ENCODE assay signal across 9 mouse cellular contexts in the genomic region with DNA sequence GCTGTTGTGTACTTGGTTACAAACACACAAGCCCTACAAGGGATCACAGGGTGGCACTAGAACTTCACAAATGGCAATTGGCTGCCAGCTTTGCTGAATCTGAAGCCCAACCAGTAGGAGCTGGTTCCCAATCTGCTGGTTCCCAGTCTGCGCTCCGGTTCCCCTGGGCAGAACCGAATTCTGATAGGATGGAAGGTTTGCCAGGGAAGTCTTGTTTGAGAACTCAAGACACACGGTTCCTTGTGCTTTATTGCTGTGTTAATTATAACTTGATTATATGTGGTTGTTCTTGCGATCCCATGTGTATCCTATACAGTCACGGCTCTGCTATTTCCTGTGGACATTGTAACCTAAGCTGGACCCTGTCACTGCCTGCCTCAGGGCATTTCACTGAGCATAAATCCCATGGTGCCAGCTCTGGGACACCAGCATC. TPM values are rescaled to one million over a fixed set of nuclear protein-coding genes. Genes with fewer than 3 reads are reported as not detected.
DNase-seq lines count a peak whose midpoint lies in the region; ATAC-seq lines count a peak whose summit lies in the region.
"Had no signal": no experiment of that assay in that cellular context is flagged by ENCODE, and none has a peak within 500 bp of the region (broad histone marks: within the 10 kb centered on the region; RNA-seq: fewer than 3 reads in every experiment).

No protein-coding gene starts in this region.

- no peak overlapping the region for H3K4me2 ChIP-seq in forebrain, embryonic 16.5 days (ENCODE audit: low read length)

- no peak overlapping the region for H3K9ac ChIP-seq in forebrain, embryonic 16.5 days (replicated peaks; ENCODE audit: low read depth, low read length)

- DNase-seq in adrenal gland, adult 2 months, result peak; percentile 20
- DNase-seq in adrenal gland, postnatal 4 days (ENCODE audit: low spot score in 2 of 2), result no peak
- DNase-seq in right cerebral cortex, adult 18-20 months, result peak; percentile 9
- DNase-seq in right cerebral cortex, postnatal 25 days, result no peak
- DNase-seq in kidney, adult 9 months, result peak; percentile 74
- DNase-seq in lung, postnatal 36 days, result peak; percentile 67
- no peak for DNase-seq in thymus, postnatal 4 days

- H3K4me1 ChIP-seq in forebrain, embryonic 16.5 days (replicated peaks; ENCODE audit: control insufficient read depth, insufficient read depth, low read length), result no peaks in the 10 kb centered on the region

- 85% methylated on average over 6 of the region's 6 CpGs for WGBS in forebrain, embryonic 16.5 days

- no peaks in the 10 kb centered on the region for H3K36me3 ChIP-seq in forebrain, embryonic 16.5 days (ENCODE audit: control insufficient read depth, insufficient read depth)

- ATAC-seq in forebrain, embryonic 16.5 days, result no peak

- no peak overlapping the region for H3K27ac ChIP-seq in forebrain, embryonic 16.5 days (ENCODE audit: low read length)

- no peak overlapping the region for H3K4me3 ChIP-seq in forebrain, embryonic 16.5 days (replicated peaks; ENCODE audit: low read length)

- H3K9me3 ChIP-seq in forebrain, embryonic 16.5 days (ENCODE audit: control insufficient read depth, low read length), result no peaks in the 10 kb centered on the region

- H3K27me3 ChIP-seq in forebrain, embryonic 16.5 days (replicated peaks; ENCODE audit: control insufficient read depth, insufficient read depth, low read length), result no peaks in the 10 kb centered on the region

RNA-seq across cellular contexts. Expression of a gene that starts 37.6 kb away (rescaled TPM):
- total RNA-seq in adrenal gland, adult 2 months (2021), result 1 to 10 TPM; 2.1 to 7.9 TPM
- polyA plus RNA-seq in adrenal gland, adult 2 months (2012; rRNA removed), result 2.8 and 8.9 TPM in 2 replicates
- total RNA-seq in adrenal gland, postnatal 4 days (2021), result 1 to 10 TPM in 1 of 2 experiments, under 1 TPM in 1; 0.59 to 1.4 TPM
- not detected in 2 replicates for polyA plus RNA-seq in forebrain, embryonic 16.5 days (2015; fragmentation: Nextera tagmentation; extraction: Ambion mirVana)

RNA-seq across cellular contexts. Expression of a gene that starts 52.1 kb away (rescaled TPM):
- total RNA-seq in adrenal gland, adult 2 months (2021), result 10 to 100 TPM in 1 of 2 experiments, 1 to 10 TPM in 1; 6.1 to 26.6 TPM
- 13.9 and 25.3 TPM in 2 replicates for polyA plus RNA-seq in adrenal gland, adult 2 months (2012; rRNA removed)
- total RNA-seq in adrenal gland, postnatal 4 days (2021), result 1 to 10 TPM; 7.2 to 9.6 TPM
- 0.54 and 0.58 TPM in 2 replicates for polyA plus RNA-seq in forebrain, embryonic 16.5 days (2015; fragmentation: Nextera tagmentation; extraction: Ambion mirVana)
- total RNA-seq: neutrophil, adult 5-6 weeks had no signal

Comparison
In these comparisons a context has a peak if more than half of its experiments do, and no peak if none do; other contexts are left out.
1. DNase-seq: peak in adrenal gland, adult 2 months (single experiment), right cerebral cortex, adult 18-20 months (single experiment), kidney, adult 9 months (single experiment) and lung, postnatal 36 days (single experiment); none in adrenal gland, postnatal 4 days (0 of 2), right cerebral cortex, postnatal 25 days (single experiment) and thymus, postnatal 4 days (single experiment).